Mouse (Mus musculus) heart, postnatal 4 days (tissue): ENCODE measurements at regions not wholly inside any gene's neighbourhood (a gene's known extent, or its start where the extent isn't known, plus 50 kb on each side); places are given as distances from the start of the nearest gene placed in this dataset.
"Not testable (repeated sequence)": the region's sequence is repeated elsewhere in the genome, so short reads cannot be mapped to it uniquely, and the experiment has no call there.

Experiments used
- DNase-seq: peaks from one replicate; pipeline ENCODE4 v3.0.0; 2021
- microRNA-seq, 2 experiments: library from miRNA; unstranded; fragments of <30 nt; microRNA quantifications; one replicate each; pipeline ENCODE4 v1.2.0; 2021 to 2022

GRCm38 (mm10) chr19:18025877-18026276 lies 188.4 kb upstream of the Pcsk5 start:
- no peak for DNase-seq

- no peak for DNase-seq
These were observed 182.9 kb upstream of the Pcsk5 start for GRCm38 (mm10) chr19:18020351-18020750.

DNA sequence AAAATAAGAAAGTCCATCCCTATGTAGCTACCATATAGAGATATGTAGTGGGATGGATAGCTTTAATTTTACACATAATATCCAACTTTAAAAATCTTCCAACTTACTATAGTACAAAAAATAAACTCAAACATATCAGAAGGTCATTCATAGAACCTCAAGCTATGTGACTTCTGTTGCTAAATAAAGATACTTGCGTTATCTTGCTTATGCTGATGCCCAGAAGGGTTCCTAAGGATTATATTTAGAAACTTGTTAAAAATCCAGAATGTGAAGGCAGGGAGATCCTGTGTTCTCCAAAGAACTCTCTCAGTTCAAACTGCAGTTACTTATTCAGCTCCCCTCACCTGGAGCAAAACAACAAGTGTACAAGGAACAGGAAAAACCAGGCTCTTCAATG lies 177.9 kb upstream of the Pcsk5 start:
- DNase-seq, result no peak

GRCm38 (mm10) chr19:18012029-18012428 lies 174.6 kb upstream of the Pcsk5 start:
- DNase-seq, result no peak

DNA sequence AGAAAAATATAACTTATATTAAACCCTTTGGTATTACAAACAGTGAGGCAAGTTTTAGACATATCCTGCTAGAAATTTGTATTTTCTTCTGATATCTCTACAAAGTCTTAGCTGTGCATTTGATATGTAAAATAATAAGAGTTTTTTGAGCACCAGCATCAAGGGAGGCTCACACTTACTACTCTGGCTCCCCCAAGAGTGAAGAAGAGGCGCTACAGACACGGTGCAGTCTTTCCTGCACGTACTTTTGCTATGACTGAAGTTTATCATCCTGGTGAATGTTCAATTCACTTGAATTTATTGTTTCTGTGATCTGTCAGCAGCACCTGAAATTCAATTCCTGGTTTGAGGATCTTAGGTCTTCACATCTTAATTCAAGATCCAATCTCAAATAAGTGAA lies 160.1 kb upstream of the Pcsk5 start:
- no peak for DNase-seq

GRCm38 (mm10) chr19:17983416-17983815 lies 146.0 kb upstream of the Pcsk5 start:
- DNase-seq, result no peak

GRCm38 (mm10) chr19:17965566-17965965 lies 128.1 kb upstream of the Pcsk5 start:
- no peak for DNase-seq

DNA sequence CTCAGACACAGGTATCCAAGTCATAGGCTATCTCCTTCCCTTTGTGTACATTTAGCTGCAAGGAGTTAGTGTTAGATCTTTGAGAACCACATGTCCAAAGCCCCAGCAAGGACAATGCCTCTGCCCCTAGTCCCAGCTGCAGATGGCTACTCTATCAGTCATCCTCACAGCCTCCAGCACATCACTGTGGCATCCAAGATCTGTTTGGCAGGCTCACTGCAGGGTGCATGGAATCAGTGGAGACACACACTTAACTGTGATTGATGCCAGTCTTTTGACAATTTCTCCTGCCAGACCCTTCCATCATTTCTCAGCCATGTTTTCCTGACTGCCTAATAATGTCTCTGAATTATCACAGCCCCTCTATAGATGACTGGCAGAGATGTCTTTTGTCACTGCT lies 121.0 kb upstream of the Pcsk5 start:
- DNase-seq, result no peak

GRCm38 (mm10) chr19:17932665-17933064 lies 95.2 kb upstream of the Pcsk5 start:
- DNase-seq, result no peak

DNA sequence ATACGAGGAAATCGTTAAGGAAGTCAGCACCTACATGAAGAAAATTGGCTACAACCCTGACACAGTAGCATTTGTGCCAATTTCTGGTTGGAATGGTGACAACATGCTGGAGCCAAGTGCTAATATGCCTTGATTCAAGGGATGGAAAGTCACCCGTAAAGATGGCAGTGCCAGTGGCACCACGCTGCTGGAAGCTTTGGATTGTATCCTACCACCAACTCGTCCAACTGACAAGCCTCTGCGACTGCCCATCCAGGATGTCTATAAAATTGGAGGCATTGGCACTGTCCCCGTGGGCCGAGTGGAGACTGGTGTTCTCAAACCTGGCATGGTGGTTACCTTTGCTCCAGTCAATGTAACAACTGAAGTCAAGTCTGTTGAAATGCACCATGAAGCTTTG lies 89.7 kb upstream of the Pcsk5 start:
- DNase-seq, result not testable (repeated sequence)

DNA sequence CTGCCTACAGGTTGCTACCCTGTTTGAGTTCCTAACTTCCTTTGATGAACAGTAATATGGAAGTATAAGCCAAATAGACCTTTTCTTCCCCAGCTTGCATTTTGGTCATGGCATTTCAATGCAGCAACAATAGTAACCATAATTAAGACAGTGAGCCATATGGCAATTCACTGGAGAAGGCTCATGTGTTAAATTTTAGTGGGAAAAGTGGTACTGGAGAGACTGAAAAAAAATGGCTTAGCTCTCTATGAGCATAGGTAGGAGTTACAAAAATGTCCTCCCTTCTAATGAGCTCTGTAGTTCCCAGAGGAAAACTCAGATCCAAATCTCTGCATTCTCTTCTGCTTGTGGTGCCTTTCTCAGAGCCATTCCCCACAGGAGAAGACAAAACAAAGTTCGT lies 70.1 kb upstream of the Pcsk5 start:
- DNase-seq, result no peak

GRCm38 (mm10) chr19:17904120-17904519 lies 66.7 kb upstream of the Pcsk5 start:
- DNase-seq, result no peak

DNA sequence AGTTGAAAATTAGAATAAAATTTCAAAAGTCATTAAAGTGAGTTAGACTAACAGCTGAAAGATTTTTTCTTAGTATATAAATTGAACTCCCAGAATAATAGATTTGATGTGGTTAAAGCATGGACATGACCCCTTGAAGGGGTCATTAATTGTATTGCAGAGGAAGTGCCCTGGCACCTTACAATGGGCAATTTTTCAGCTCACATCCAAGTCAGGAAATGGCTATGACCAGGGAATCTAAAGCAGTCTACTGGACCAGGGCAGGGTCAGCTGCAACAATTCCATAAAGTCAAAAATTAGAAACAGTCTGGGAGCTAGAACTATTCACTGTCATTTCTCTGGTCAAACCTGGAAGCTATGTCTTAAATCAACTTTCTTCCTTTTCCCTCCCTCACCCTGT lies 55.2 kb upstream of the Pcsk5 start:
- DNase-seq, result no peak

Small RNA genes in the stretch of these regions (microRNA-seq; reads per million reads assigned to microRNA genes)
- gene Gm23061, result 0 reads per million in 2 experiments
